Mouse (Mus musculus) left cerebral cortex, postnatal 10 days (tissue): Measurements from ENCODE around the gene Pimreg. TPM values are rescaled to one million over a fixed set of nuclear protein-coding genes. Genes with fewer than 3 reads are reported as not detected.

ENCODE experiments used
- DNase-seq, 2 experiments: peaks; one replicate each; pipeline ENCODE4 v3.0.0; 2021 to 2022; ENCODE audit warnings: low spot score in 2 of 2, mixed read lengths in 1 of 2; ENCODE audit errors: extremely low spot score in 1 of 2
- intact Hi-C: fragments of 180-260 bp; cut with DNase I; formaldehyde crosslinking; loops from one replicate; pipeline ENCODE4 v1.15.1; 2025
- total RNA-seq, 2 experiments: library from RNA; stranded (reverse); gene quantifications; 2 replicates each; pipeline ENCODE4 v1.2.3; 2021

The Pimreg gene
- total RNA-seq, 2 experiments from 2014 or later: 2.8 to 3.7 TPM

GRCm38 (mm10) chr11:72025843-72026242 lies 16.0 kb upstream of the Pimreg start:
- intact Hi-C loops: loop anchor here (10.0 kb wide), 2 partner anchors 181 to 351 kb away; no protein-coding TSS in a partner anchor
- DNase-seq: no peak

GRCm38 (mm10) chr11:72026516-72026915 lies 15.3 kb upstream of the Pimreg start:
- intact Hi-C loops: loop anchor here (10.0 kb wide), 2 partner anchors 182 to 352 kb away; no protein-coding TSS in a partner anchor

GRCm38 (mm10) chr11:72027836-72028235 lies 14.0 kb upstream of the Pimreg start:
- intact Hi-C loops: loop anchor here (10.0 kb wide), 2 partner anchors 183 to 353 kb away; no protein-coding TSS in a partner anchor
- no peak for DNase-seq

More at GRCm38 (mm10) chr11:72026516-72026915, 15.3 kb upstream of the Pimreg start:
- DNase-seq: no peak

GRCm38 (mm10) chr11:72029143-72029542 lies 12.7 kb upstream of the Pimreg start:
- intact Hi-C loops: loop anchor here (10.0 kb wide), 2 partner anchors 184 to 354 kb away; no protein-coding TSS in a partner anchor
- DNase-seq: peak in 1 of 2 experiments; percentile 69

- DNase-seq: no peak
- intact Hi-C loops: no loop called here
These were observed 10.5 kb upstream of the Pimreg start for GRCm38 (mm10) chr11:72031353-72031752.

- intact Hi-C loops: no loop called here
- DNase-seq: no peak
These were observed 9.7 kb upstream of the Pimreg start for GRCm38 (mm10) chr11:72032091-72032490.

GRCm38 (mm10) chr11:72032589-72032988 lies 9.2 kb upstream of the Pimreg start:
- DNase-seq: no peak

GRCm38 (mm10) chr11:72037409-72037808 lies 4.4 kb upstream of the Pimreg start, which contains the start of gene Aipl1:
Gene Aipl1 (minus strand): TSS chr11:72037509.
- intact Hi-C loops: no loop called here
- no peak for DNase-seq

More at GRCm38 (mm10) chr11:72032589-72032988, 9.2 kb upstream of the Pimreg start:
- intact Hi-C loops: no loop called here

GRCm38 (mm10) chr11:72037996-72038395 lies 3.8 kb upstream of the Pimreg start:
- peak; percentile 72 to 75 for DNase-seq
- intact Hi-C loops: loop anchor here (2.0 kb wide), 1 partner anchor 693 kb away; no protein-coding TSS in a partner anchor

- DNase-seq: no peak
- intact Hi-C loops: loop anchor here (2.0 kb wide), 1 partner anchor 695 kb away; no protein-coding TSS in a partner anchor
These were observed 2.0 kb upstream of the Pimreg start for GRCm38 (mm10) chr11:72039599-72040386.

GRCm38 (mm10) chr11:72041290-72041767 lies 503 bp upstream of the Pimreg start:
- intact Hi-C loops: no loop called here
- no peak for DNase-seq

GRCm38 (mm10) chr11:72042631-72043030 lies 799 bp downstream of the Pimreg start:
- intact Hi-C loops: no loop called here
- DNase-seq: no peak

GRCm38 (mm10) chr11:72044231-72044630 lies 2.4 kb downstream of the Pimreg start:
- intact Hi-C loops: no loop called here
- DNase-seq: no peak

- no peak for DNase-seq
- intact Hi-C loops: no loop called here
These were observed 6.9 kb downstream of the Pimreg start for GRCm38 (mm10) chr11:72048730-72049129.

- intact Hi-C loops: no loop called here
- no peak for DNase-seq
These were observed 7.4 kb downstream of the Pimreg start for GRCm38 (mm10) chr11:72049171-72049759.

GRCm38 (mm10) chr11:72050168-72050894 lies 8.5 kb downstream of the Pimreg start:
- DNase-seq: peak in 1 of 2 experiments; percentile 61
- intact Hi-C loops: loop anchor here (5.0 kb wide), 2 partner anchors 87 to 157 kb away; partner anchors contain the start of genes 4933427D14Rik, Gm43951, Pitpnm3 and Txndc17

- peak; percentile 33 to 69 for DNase-seq
- intact Hi-C loops: loop anchor here (5.0 kb wide), 2 partner anchors 86 to 156 kb away; partner anchors contain the start of genes 4933427D14Rik, Gm43951, Pitpnm3 and Txndc17
These were observed 9.3 kb downstream of the Pimreg start for GRCm38 (mm10) chr11:72050895-72051858.
